Mouse (Mus musculus) neural tube, embryonic 14.5 days (tissue): ENCODE results near the gene Inpp5a. TPM values are rescaled to one million over a fixed set of nuclear protein-coding genes. Genes with fewer than 3 reads are reported as not detected.

ENCODE experiments used
- ATAC-seq: fragments of 200-750 bp; cut with Nextera tagmentation; 2 replicates; pipeline ENCODE4 v1.8.0; 2017; ENCODE audit warnings: low read depth, mild to moderate bottlenecking, moderate TSS enrichment, moderate library complexity
- H3K27ac ChIP-seq: fragments of 300-500 bp; sonication (generic); 2 replicates; pipeline ENCODE4 v1.5.1; 2014; ENCODE audit warnings: low read depth, mild to moderate bottlenecking, control low read depth, low read length, moderate library complexity, mixed read lengths
- H3K27me3 ChIP-seq: fragments of 300-500 bp; sonication (generic); 2 replicates; pipeline ENCODE4 v1.6.1; 2014; ENCODE audit warnings: low read length; ENCODE audit not compliant: control insufficient read depth, insufficient read depth
- H3K36me3 ChIP-seq: fragments of 300-500 bp; sonication (generic); 2 replicates; pipeline ENCODE4 v1.6.1; 2014; ENCODE audit warnings: low read length, mixed read lengths; ENCODE audit not compliant: control insufficient read depth, insufficient read depth
- H3K4me1 ChIP-seq: fragments of 300-500 bp; sonication (generic); 2 replicates; pipeline ENCODE4 v1.6.1; 2014; ENCODE audit warnings: low read length; ENCODE audit not compliant: control insufficient read depth, insufficient read depth
- H3K4me2 ChIP-seq: fragments of 300-500 bp; sonication (generic); 2 replicates; pipeline ENCODE4 v1.6.1; 2014; ENCODE audit warnings: mild to moderate bottlenecking, low read depth, low read length, control low read depth
- H3K4me3 ChIP-seq: fragments of 300-500 bp; sonication (generic); 2 replicates; pipeline ENCODE4 v1.5.1; 2014; ENCODE audit warnings: low read depth, low read length, control low read depth, mixed read lengths
- H3K9ac ChIP-seq: fragments of 300-500 bp; sonication (generic); replicated peaks from 2 replicates; pipeline ENCODE4 v1.6.1; 2014; ENCODE audit warnings: low read depth, mild to moderate bottlenecking, control low read depth, low read length, mixed read lengths
- H3K9me3 ChIP-seq: fragments of 300-500 bp; sonication (generic); 2 replicates; pipeline ENCODE4 v1.6.1; 2016; ENCODE audit warnings: low read length; ENCODE audit not compliant: control insufficient read depth
- WGBS: fragments of 180-500 bp; shearing (Covaris S2); extraction: QIAGEN DNeasy Blood & Tissue Kit; methylation state at CpG from one replicate; pipeline ENCODE4 v1.1.7; 2014; 5-methylcytosine and 5-hydroxymethylcytosine counted together
- polyA plus RNA-seq: library from polyadenylated mRNA; unstranded; fragments of >200 nt; fragmentation: Nextera tagmentation; extraction: Ambion mirVana; gene quantifications from 2 replicates; pipeline ENCODE4 v1.2.1, GENCODE M21; 2014

Gene Inpp5a
- polyA plus RNA-seq, 1 experiment from 2014 or later: 25.3 TPM

GRCm38 (mm10) chr7:139368218-139368617, 20.7 kb upstream of the Inpp5a start:
- no peaks in the 10 kb centered on the region for H3K27me3 ChIP-seq
- no peaks in the 10 kb centered on the region for H3K36me3 ChIP-seq
- H3K27ac ChIP-seq: no peak overlapping the region
- H3K4me3 ChIP-seq: no peak overlapping the region
- no peak overlapping the region for H3K4me2 ChIP-seq
- 75% methylated on average over 2 of the region's 2 CpGs for WGBS
- ATAC-seq: no peak
- no peaks in the 10 kb centered on the region for H3K9me3 ChIP-seq
- no peak overlapping the region for H3K9ac ChIP-seq
- H3K4me1 ChIP-seq: peaks cover 11% of the 10 kb centered on the region

GRCm38 (mm10) chr7:139368722-139369380, 20.1 kb upstream of the Inpp5a start:
- Histone ChIP-seq H3K27me3 (no peaks in the 10 kb centered on the region), H3K4me2 (no peak overlapping the region), H3K4me1 (peaks cover 5% of the 10 kb centered on the region), H3K36me3 (no peaks in the 10 kb centered on the region), H3K27ac (no peak overlapping the region), H3K4me3 (no peak overlapping the region), H3K9ac (no peak overlapping the region), H3K9me3 (no peaks in the 10 kb centered on the region)
- 66% methylated on average over 14 of the region's 14 CpGs for WGBS
- no peak for ATAC-seq

GRCm38 (mm10) chr7:139369501-139370088, 19.3 kb upstream of the Inpp5a start:
- Histone ChIP-seq H3K27ac (no peak overlapping the region), H3K36me3 (no peaks in the 10 kb centered on the region), H3K4me1 (no peaks in the 10 kb centered on the region; the same call in 1 of the 2 replicates), H3K9ac (no peak overlapping the region), H3K27me3 (no peaks in the 10 kb centered on the region), H3K4me3 (no peak overlapping the region), H3K9me3 (no peaks in the 10 kb centered on the region), H3K4me2 (no peak overlapping the region)
- no peak for ATAC-seq
- 88% methylated on average over 6 of the region's 6 CpGs for WGBS

- no peak overlapping the region for H3K9ac ChIP-seq
- H3K4me3 ChIP-seq: no peak overlapping the region
- no peaks in the 10 kb centered on the region for H3K27me3 ChIP-seq
- no peaks in the 10 kb centered on the region for H3K4me1 ChIP-seq
- ATAC-seq: no peak
- no peak overlapping the region for H3K27ac ChIP-seq
- no peaks in the 10 kb centered on the region for H3K36me3 ChIP-seq
- no peaks in the 10 kb centered on the region for H3K9me3 ChIP-seq
- H3K4me2 ChIP-seq: no peak overlapping the region
Measured at GRCm38 (mm10) chr7:139371389-139371788, 17.5 kb upstream of the Inpp5a start.

- Histone ChIP-seq H3K4me1 (no peaks in the 10 kb centered on the region), H3K36me3 (no peaks in the 10 kb centered on the region), H3K9ac (no peak overlapping the region), H3K27me3 (no peaks in the 10 kb centered on the region), H3K4me3 (no peak overlapping the region), H3K9me3 (no peaks in the 10 kb centered on the region), H3K27ac (no peak overlapping the region), H3K4me2 (no peak overlapping the region)
- 81% methylated on average over 7 of the region's 7 CpGs for WGBS
- no peak for ATAC-seq
Measured at GRCm38 (mm10) chr7:139377381-139377780, 11.5 kb upstream of the Inpp5a start.

GRCm38 (mm10) chr7:139378355-139378754, 10.6 kb upstream of the Inpp5a start:
- H3K4me3 ChIP-seq: no peak overlapping the region
- H3K4me2 ChIP-seq: no peak overlapping the region
- 91% methylated on average over 3 of the region's 3 CpGs for WGBS
- no peaks in the 10 kb centered on the region for H3K4me1 ChIP-seq
- H3K9ac ChIP-seq: no peak overlapping the region
- no peaks in the 10 kb centered on the region for H3K27me3 ChIP-seq
- no peaks in the 10 kb centered on the region for H3K36me3 ChIP-seq
- no peak for ATAC-seq
- no peak overlapping the region for H3K27ac ChIP-seq
- no peaks in the 10 kb centered on the region for H3K9me3 ChIP-seq

GRCm38 (mm10) chr7:139379745-139380144, 9.2 kb upstream of the Inpp5a start:
- Histone ChIP-seq H3K4me2 (no peak overlapping the region), H3K36me3 (no peaks in the 10 kb centered on the region), H3K4me3 (no peak overlapping the region), H3K27me3 (no peaks in the 10 kb centered on the region), H3K9ac (no peak overlapping the region), H3K9me3 (no peaks in the 10 kb centered on the region), H3K27ac (no peak overlapping the region), H3K4me1 (no peaks in the 10 kb centered on the region)
- ATAC-seq: no peak
- WGBS: 62% methylated on average over 2 of the region's 2 CpGs

GRCm38 (mm10) chr7:139380225-139380624, 8.7 kb upstream of the Inpp5a start:
- Histone ChIP-seq H3K27me3 (no peaks in the 10 kb centered on the region), H3K36me3 (no peaks in the 10 kb centered on the region), H3K4me3 (no peak overlapping the region), H3K27ac (no peak overlapping the region), H3K9ac (no peak overlapping the region), H3K4me2 (no peak overlapping the region), H3K4me1 (no peaks in the 10 kb centered on the region), H3K9me3 (no peaks in the 10 kb centered on the region)
- ATAC-seq: no peak
- WGBS: 84% methylated on average over 4 of the region's 4 CpGs

- no peaks in the 10 kb centered on the region for H3K36me3 ChIP-seq
- WGBS: 77% methylated on average over 2 of the region's 2 CpGs
- H3K4me1 ChIP-seq: no peaks in the 10 kb centered on the region
- H3K9ac ChIP-seq: no peak overlapping the region
- no peak overlapping the region for H3K27ac ChIP-seq
- ATAC-seq: no peak
- no peak overlapping the region for H3K4me2 ChIP-seq
- H3K27me3 ChIP-seq: no peaks in the 10 kb centered on the region
- no peak overlapping the region for H3K4me3 ChIP-seq
- H3K9me3 ChIP-seq: no peaks in the 10 kb centered on the region
Measured at GRCm38 (mm10) chr7:139381877-139382276, 7.0 kb upstream of the Inpp5a start.
